Mouse (Mus musculus) right cerebral cortex, postnatal 36 days (tissue): ENCODE measurements around the gene Tctn1.

ENCODE experiments used
- DNase-seq, 2 experiments: peaks; one replicate each; pipeline ENCODE4 v3.0.0; 2022; ENCODE audit warnings: low spot score in 2 of 2, mixed read lengths in 1 of 2

The Tctn1 gene

DNA sequence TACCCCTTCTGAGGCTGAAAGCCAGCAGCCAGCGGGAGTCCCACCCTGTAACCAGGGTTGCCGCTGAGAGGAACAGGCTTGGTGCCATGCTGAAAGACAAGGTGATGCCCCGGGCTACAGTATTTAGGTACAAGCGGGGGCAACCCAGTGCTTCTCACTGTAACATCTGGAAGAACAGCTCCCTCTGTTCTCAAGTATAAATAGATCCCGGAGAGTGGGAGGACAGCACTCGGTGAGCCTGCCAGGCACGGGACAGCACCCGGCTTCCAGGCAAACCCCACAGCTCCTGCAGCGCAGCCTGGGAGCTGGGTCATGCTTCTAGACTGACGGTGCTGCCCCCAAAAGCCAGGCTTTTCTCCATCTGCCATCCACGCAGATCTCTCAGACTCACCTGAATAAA lies 16.7 kb downstream of the Tctn1 start:
- DNase-seq, result peak; percentile 61 to 76

DNA sequence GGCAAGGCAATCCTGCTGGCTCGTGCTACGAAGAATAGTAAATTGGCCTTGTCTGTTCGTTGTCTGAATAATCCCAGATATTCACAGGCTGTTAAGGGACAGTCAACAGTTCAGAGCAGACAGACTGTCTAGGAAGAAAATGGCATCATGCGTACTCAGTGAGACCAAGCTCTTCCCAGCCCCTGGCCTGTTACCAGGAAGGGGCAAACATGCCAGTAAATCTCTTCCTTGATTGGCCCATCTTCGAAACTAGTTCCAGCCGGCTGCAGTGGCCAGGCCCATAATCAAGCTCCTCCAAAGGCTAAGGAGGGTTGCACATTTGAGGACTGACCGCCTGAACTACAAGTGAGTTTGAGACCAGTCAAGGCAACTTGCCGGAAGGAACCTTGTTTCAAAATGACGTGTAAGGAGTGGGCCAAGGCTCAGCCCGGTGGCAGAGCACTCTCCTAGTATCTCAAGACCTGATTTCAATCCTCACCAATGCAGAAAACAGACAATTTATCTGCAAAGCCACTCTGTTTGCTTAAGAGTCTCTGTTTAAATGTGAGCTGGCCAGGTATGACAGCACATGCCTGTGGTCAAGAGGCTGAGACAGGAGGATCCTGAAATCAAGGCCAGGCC lies 17.6 kb downstream of the Tctn1 start:
- no peak for DNase-seq

DNA sequence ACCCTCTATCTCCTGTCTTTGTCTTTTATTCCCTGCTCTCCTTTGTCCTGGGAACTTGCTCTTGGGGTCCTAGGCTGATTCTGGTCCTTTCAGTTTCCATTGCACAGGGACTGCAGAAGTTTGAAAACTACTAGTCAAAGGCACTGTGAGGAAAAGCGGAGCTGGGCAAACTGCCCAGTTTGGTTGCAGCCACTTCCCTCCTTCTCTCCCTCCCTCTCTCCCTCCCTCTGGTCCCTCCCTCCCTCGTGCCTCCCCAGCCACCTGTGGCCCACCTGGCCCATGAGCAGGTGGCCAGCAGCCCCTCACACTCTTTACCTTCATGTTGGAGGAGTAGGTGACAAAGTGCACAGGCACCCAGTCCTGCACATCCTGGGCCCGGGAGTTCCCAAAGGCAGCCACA lies 19.1 kb downstream of the Tctn1 start:
- no peak for DNase-seq

DNA sequence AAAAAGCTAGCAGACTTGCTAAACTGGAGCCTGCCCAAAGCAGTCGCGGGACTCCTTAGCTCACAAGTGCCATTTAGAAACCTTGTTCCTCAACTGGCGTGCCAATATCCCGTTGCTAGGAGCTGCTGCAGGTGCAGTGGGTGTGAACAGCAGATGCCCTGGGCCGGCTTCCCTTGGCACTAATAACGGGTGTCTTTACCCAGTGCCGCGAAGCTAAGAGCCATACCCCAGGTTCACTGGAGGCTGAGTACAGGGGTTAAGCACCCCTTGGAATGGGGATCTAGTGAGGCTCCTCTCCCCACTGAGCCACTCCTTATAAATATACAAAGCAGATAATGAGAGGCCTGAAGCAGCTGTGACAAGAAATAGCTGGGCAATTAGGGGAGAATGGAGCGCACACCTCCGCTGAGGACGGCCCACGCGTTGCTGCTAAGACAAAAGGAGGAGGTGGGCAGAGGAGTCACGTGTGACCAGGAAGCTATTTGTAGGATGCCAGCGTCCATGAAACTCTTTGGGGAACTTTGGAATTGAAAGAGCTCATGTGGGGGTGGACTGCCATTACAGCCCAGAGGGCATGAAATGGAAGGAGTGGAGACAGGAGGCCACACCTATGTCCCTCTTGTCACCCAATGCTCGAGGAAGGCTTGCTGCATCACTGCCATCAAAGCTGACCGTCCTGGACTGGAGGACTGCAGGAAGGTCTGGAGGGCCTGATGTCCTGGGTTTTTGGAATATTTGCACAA lies 20.3 kb downstream of the Tctn1 start:
- DNase-seq, result peak; percentile 40 to 45

- DNase-seq, result no peak
Measured at GRCm38 (mm10) chr5:122242521-122243123, 21.6 kb downstream of the Tctn1 start.

DNA sequence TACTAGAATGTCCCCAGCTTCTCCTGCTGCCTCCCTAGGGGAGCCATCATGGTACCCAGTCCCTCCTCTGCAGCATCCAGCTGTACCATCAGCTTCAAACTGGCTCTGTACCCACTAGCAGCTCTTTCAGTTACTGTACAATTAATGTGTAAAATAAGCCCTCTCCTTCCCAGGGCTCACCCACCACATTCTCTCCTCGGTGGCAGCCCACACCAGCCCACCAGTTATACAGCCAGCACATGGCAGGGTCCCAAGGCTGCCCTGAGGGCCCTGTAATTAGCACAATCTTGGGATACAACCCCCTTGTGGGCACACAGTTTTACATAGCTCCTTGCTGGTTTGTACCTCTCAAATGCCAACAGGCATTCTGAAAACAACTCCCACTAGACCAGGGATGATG lies 23.3 kb downstream of the Tctn1 start:
- no peak for DNase-seq

- DNase-seq, result no peak
Measured at GRCm38 (mm10) chr5:122240521-122240920, 23.7 kb downstream of the Tctn1 start.

- no peak for DNase-seq
Measured at GRCm38 (mm10) chr5:122239618-122240017, 24.6 kb downstream of the Tctn1 start.

GRCm38 (mm10) chr5:122237200-122237599 lies 27.1 kb downstream of the Tctn1 start:
- no peak for DNase-seq

- no peak for DNase-seq
Measured at GRCm38 (mm10) chr5:122235196-122235836, 28.9 kb downstream of the Tctn1 start.

- no peak for DNase-seq
Measured at GRCm38 (mm10) chr5:122234319-122235195, 29.7 kb downstream of the Tctn1 start.

- DNase-seq, result no peak
Measured at GRCm38 (mm10) chr5:122233695-122234094, 30.6 kb downstream of the Tctn1 start.

GRCm38 (mm10) chr5:122233077-122233581 lies 31.1 kb downstream of the Tctn1 start:
- no peak for DNase-seq

DNA sequence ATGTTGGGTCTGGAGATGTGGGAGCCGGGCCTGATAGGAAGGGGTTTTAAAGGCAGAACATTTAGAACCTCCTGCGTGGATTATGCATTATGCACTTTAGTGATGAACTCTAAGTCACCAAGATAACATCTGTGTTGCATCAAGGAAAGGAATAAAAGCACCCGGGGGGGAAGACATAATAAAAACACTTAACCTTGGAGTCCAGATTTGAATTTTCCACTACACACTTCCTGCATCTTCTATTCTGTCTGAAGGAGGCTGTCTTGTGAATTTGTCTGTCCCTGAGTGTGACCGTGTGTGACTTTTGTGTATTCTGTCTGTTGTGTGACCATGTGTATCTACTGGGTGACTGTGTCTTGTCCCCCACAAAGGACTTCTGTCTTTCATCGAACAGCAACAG lies 32.3 kb downstream of the Tctn1 start:
- no peak for DNase-seq

GRCm38 (mm10) chr5:122231431-122231830 lies 32.8 kb downstream of the Tctn1 start:
- no peak for DNase-seq

DNA sequence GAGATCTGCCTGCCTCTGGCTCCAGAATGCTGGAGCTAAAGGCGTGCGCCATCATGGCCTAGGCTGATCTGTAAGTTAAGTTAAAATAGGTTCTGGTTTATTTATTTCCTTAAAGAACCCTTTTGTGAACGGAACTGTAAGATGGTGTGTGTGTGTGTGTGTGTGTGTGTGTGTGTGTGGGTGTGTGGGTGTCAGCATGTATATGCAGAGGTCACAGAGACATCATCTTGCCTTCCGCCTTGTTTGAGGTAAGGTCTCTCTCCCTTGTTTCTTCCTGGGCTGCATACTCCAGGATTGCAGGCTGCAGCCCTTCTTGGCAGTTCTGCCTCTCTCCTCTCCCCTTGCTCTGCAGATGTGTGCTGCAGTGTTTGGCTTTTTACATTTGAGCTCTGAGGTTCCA lies 33.4 kb downstream of the Tctn1 start:
- DNase-seq, result no peak

DNA sequence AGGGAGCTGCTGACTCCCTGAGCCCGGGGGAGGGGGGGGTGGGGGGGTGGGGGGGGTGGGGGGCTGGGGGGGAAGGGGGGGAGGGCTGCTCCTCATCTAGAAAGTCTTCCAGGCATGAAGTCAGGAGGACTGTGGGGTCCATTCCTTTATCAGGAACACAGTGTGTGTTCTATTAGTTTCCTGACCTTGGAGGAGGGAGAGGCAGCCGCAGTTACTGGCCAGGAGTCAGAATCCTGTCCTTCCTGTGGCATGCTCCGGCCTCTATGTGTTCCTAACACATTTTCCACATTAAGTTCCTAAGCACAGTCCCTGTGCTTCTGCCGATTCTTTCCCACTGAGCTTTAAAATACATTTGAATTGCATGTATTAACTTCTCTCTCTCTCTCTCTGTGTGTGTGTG lies 35.5 kb downstream of the Tctn1 start:
- DNase-seq, result no peak

GRCm38 (mm10) chr5:122228271-122228765 lies 35.9 kb downstream of the Tctn1 start:
- no peak for DNase-seq

DNA sequence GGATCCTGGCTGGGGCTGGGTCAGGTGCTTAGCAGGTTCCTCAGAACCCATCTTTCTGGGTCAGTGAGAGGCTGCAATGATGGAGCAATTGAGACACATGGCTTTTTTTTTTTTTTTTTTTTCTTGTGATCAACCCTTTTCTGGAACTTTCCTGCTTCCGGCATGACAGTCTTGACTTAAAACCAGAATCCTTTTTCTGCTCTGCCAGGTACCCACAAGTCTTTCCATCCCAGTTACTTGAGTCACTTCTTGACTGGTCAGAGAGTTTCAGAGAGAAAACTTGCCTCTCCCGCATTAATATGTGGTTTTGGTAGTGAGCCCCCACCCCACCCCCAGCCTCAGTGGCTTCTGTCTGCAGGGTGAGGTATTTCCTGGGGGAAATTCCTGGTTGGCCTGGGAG lies 40.0 kb downstream of the Tctn1 start:
- DNase-seq, result no peak

DNA sequence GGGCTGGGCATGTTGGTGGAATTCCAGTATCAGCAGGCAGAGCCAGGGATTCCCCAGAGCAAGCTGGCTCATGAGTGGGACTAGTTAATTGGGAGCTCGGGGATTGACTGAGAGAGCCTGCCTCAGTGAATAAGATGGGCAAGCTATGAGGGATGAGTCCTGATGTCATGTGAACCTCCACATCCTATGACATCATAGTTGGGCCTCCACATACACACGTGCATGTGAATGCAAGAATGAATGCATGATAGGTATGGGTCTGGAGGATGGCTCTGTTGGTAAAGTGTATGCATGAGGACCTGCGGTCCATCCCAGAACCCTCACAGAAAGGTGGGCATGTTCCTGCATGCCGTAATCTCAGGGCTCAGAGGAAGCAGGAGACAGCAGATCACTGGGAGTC lies 43.2 kb downstream of the Tctn1 start:
- DNase-seq, result no peak
